Mouse (Mus musculus): ENCODE data around the gene Btbd3. TPM values are rescaled to one million over a fixed set of nuclear protein-coding genes. Genes with fewer than 3 reads are reported as not detected.

The Btbd3 gene
- polyA plus RNA-seq, 2 experiments: 1.8 to 2.0 TPM

DNA sequence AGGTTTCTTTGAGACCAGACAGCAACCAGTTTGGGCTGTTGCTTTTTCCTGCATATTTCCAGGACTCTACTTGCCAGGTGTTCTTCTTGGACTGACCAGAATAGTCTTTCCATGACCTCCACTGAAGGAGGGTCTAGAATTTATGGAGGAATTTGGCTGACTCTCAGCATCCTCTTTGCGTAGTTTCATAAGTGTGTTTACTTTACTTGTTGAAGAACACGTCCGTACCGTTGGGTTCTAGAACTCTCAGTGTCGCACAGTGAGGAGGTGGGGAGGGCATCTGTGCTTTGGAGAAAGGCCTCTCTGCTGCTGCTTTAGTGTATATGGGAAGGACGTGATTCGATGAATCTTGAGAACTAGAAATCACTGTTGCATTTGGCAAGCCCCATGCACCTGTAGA, 4.8 kb downstream of the Btbd3 start:
- Histone ChIP-seq H3K4me1 (replicated peaks; ENCODE audit: control insufficient read depth in 2 of 2, insufficient read depth in 2 of 2, low read length in 1 of 2) (peaks cover 0 to 9% of the 10 kb centered on the region in 2 experiments; a peak in 3 of 4 replicates), H3K9me3 (ENCODE audit: control insufficient read depth, low read length) (no peaks in the 10 kb centered on the region), H3K4me2 (ENCODE audit: low read depth) (no peak overlapping the region), H3K36me3 (replicated peaks; ENCODE audit: control insufficient read depth, insufficient read depth, low read depth) (no peaks in the 10 kb centered on the region), H3K27ac (no peak overlapping the region), H3K4me3 (ENCODE audit: insufficient read depth in 1 of 2, low read depth in 2 of 2, low read length in 2 of 2) (no peak overlapping the region), H3K9ac (replicated peaks) (no peak overlapping the region), H3K27me3 (ENCODE audit: control insufficient read depth, insufficient read depth, low read length) (no peaks in the 10 kb centered on the region)
- DNase-seq (ENCODE audit: low read depth in 3 of 3, low spot score in 3 of 3) (no peak), ATAC-seq (ENCODE audit: insufficient read depth) (no peak)
- 74% methylated on average over 7 of the region's 7 CpGs for WGBS (ENCODE audit: insufficient replicate concordance)
- no peak for TF ChIP-seq CTCF (IDR thresholded peaks at IDR 0.05; ENCODE audit: low read depth)
- no peak for TF ChIP-seq EP300 (IDR thresholded peaks at IDR 0.05; ENCODE audit: low read depth)

DNA sequence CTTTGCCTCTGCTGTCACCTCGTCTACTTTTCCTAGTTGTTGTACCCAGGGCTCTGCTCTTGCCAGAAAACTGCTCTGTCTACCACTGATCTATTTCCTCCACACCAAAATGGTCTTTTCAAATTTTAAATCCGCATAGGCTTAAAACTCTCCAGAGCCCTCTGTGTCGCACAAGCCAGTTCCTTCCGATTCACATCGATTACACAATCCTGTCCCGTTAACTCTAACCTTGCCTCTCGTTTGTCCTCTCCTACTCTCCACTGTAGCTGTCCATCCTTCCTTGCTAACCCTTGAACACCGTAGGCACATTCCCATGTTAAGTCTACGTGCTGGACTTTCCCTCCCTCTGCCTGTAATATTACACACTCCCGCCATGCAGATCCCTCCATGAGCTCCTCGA, 6.5 kb downstream of the Btbd3 start:
- peaks cover 0 to 17% of the 10 kb centered on the region in 2 experiments; a peak in 3 of 4 replicates for H3K4me1 ChIP-seq (replicated peaks; ENCODE audit: control insufficient read depth in 2 of 2, insufficient read depth in 2 of 2, low read length in 1 of 2)
- H3K4me3 ChIP-seq (ENCODE audit: insufficient read depth in 1 of 2, low read depth in 2 of 2, low read length in 2 of 2): no peak overlapping the region
- no peaks in the 10 kb centered on the region for H3K9me3 ChIP-seq (ENCODE audit: control insufficient read depth, low read length)
- TF ChIP-seq CTCF (IDR thresholded peaks at IDR 0.05; ENCODE audit: low read depth): no peak
- no peak for TF ChIP-seq EP300 (IDR thresholded peaks at IDR 0.05; ENCODE audit: low read depth)
- WGBS (ENCODE audit: insufficient replicate concordance): 49% methylated on average over 11 of the region's 11 CpGs
- no peak for DNase-seq (ENCODE audit: low read depth in 3 of 3, low spot score in 3 of 3)
- no peaks in the 10 kb centered on the region for H3K36me3 ChIP-seq (replicated peaks; ENCODE audit: control insufficient read depth, insufficient read depth, low read depth)
- no peak for ATAC-seq (ENCODE audit: insufficient read depth)
- H3K27me3 ChIP-seq (ENCODE audit: control insufficient read depth, insufficient read depth, low read length): no peaks in the 10 kb centered on the region
- no peak overlapping the region for H3K9ac ChIP-seq (replicated peaks)
- H3K4me2 ChIP-seq (ENCODE audit: low read depth): no peak overlapping the region
- no peak overlapping the region for H3K27ac ChIP-seq

DNA sequence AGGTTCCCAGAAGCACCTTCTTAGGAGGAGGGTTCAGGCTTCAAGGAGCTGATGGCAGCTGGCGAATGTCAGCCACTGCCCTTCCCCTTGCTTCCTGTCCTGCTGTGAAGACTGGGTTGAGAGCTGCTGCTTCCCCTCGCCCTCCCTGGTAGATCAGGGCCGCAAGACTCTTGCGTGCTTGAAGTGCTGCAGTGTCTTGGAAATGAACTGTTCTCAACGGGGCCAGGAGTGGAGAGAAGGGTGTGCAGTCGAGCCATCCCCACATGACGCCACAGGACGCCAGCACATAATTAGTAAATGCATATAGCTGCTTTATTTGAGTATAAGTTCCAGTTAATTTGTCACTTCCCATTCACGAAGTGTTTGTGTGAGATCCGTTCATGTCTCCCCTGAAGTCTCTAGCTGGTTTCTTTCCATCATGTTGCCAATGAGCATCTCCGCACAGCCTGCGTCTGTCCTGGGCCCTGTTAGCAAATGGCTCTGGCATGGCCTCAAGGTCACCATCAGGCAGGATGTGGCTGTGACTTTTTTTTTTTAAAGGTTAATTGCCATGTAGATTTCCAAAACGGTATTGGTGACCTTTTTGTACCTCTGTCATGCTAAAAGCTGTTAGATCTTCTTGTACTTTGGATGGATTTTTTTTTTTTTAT, 9.1 kb downstream of the Btbd3 start:
- H3K4me2 ChIP-seq (ENCODE audit: low read depth): no peak overlapping the region
- ATAC-seq (ENCODE audit: insufficient read depth): no peak

DNA sequence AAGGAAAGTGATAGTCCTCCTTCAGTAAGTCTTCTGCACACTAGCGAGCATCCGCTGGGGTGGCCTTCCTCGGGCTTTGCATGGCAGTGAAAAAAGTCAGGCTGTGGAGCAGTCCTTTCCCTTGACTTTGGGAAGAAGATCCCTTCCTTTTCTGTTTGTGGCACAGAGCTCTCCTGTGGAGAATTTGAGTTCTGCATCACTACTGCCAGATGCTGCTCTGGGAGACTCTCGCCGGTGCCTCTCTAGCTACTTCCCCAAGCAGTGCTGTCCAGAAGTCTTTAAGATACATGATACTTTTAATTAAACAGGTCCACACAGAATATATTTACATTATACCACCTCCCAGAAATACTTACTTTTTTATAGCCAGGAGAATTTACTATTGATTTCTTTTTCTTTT, 10.3 kb downstream of the Btbd3 start:
- ATAC-seq (ENCODE audit: insufficient read depth) (no peak), DNase-seq (ENCODE audit: low read depth in 3 of 3, low spot score in 3 of 3) (no peak)
- no peak overlapping the region for H3K27ac ChIP-seq
- H3K4me1 ChIP-seq (replicated peaks; ENCODE audit: control insufficient read depth in 2 of 2, insufficient read depth in 2 of 2, low read length in 1 of 2): peaks cover 0 to 19% of the 10 kb centered on the region in 2 experiments; a peak in 2 of 4 replicates
- no peak overlapping the region for H3K4me3 ChIP-seq (ENCODE audit: insufficient read depth in 1 of 2, low read depth in 2 of 2, low read length in 2 of 2)
- TF ChIP-seq EP300 (IDR thresholded peaks at IDR 0.05; ENCODE audit: low read depth): no peak
- TF ChIP-seq CTCF (IDR thresholded peaks at IDR 0.05; ENCODE audit: low read depth): no peak
- H3K36me3 ChIP-seq (replicated peaks; ENCODE audit: control insufficient read depth, insufficient read depth, low read depth): no peaks in the 10 kb centered on the region
- H3K9ac ChIP-seq (replicated peaks): no peak overlapping the region
- H3K9me3 ChIP-seq (ENCODE audit: control insufficient read depth, low read length): no peaks in the 10 kb centered on the region
- no peak overlapping the region for H3K4me2 ChIP-seq (ENCODE audit: low read depth)
- 52% methylated on average over 5 of the region's 5 CpGs for WGBS (ENCODE audit: insufficient replicate concordance)
- H3K27me3 ChIP-seq (ENCODE audit: control insufficient read depth, insufficient read depth, low read length): no peaks in the 10 kb centered on the region

More for the DNA sequence above, 9.1 kb downstream of the Btbd3 start:
- Histone ChIP-seq H3K4me3 (ENCODE audit: insufficient read depth in 1 of 2, low read depth in 2 of 2, low read length in 2 of 2) (no peak overlapping the region), H3K36me3 (replicated peaks; ENCODE audit: control insufficient read depth, insufficient read depth, low read depth) (no peaks in the 10 kb centered on the region), H3K27me3 (ENCODE audit: control insufficient read depth, insufficient read depth, low read length) (no peaks in the 10 kb centered on the region), H3K4me1 (replicated peaks; ENCODE audit: control insufficient read depth in 2 of 2, insufficient read depth in 2 of 2, low read length in 1 of 2) (peaks cover 0 to 19% of the 10 kb centered on the region in 2 experiments; a peak in 2 of 4 replicates), H3K9me3 (ENCODE audit: control insufficient read depth, low read length) (no peaks in the 10 kb centered on the region), H3K27ac (no peak overlapping the region), H3K9ac (replicated peaks) (no peak overlapping the region)
- no peak for DNase-seq (ENCODE audit: low read depth in 3 of 3, low spot score in 3 of 3)
- TF ChIP-seq CTCF (IDR thresholded peaks at IDR 0.05; ENCODE audit: low read depth) (no peak), EP300 (IDR thresholded peaks at IDR 0.05; ENCODE audit: low read depth) (no peak)
- 18% methylated on average over 13 of the region's 13 CpGs for WGBS (ENCODE audit: insufficient replicate concordance)

- Histone ChIP-seq H3K4me1 (replicated peaks; ENCODE audit: control insufficient read depth in 2 of 2, insufficient read depth in 2 of 2, low read length in 1 of 2) (peaks cover 0 to 15% of the 10 kb centered on the region in 2 experiments; a peak in 2 of 4 replicates), H3K4me2 (ENCODE audit: low read depth) (0 out of 2 replicates have a peak overlapping the region, but pooled peaks have one; percentile 8), H3K9me3 (ENCODE audit: control insufficient read depth, low read length) (no peaks in the 10 kb centered on the region), H3K4me3 (ENCODE audit: insufficient read depth in 1 of 2, low read depth in 2 of 2, low read length in 2 of 2) (no peak overlapping the region), H3K36me3 (replicated peaks; ENCODE audit: control insufficient read depth, insufficient read depth, low read depth) (no peaks in the 10 kb centered on the region), H3K27me3 (ENCODE audit: control insufficient read depth, insufficient read depth, low read length) (no peaks in the 10 kb centered on the region), H3K9ac (replicated peaks) (no peak overlapping the region), H3K27ac (no peak overlapping the region)
- DNase-seq (ENCODE audit: low read depth in 3 of 3, low spot score in 3 of 3): no peak
- WGBS (ENCODE audit: insufficient replicate concordance): 36% methylated on average over 4 of the region's 4 CpGs
- peak; percentile 52; the same call in 1 of the 2 replicates for ATAC-seq (ENCODE audit: insufficient read depth)
- TF ChIP-seq EP300 (IDR thresholded peaks at IDR 0.05; ENCODE audit: low read depth) (no peak), CTCF (IDR thresholded peaks at IDR 0.05; ENCODE audit: low read depth) (no peak)
These were observed 11.6 kb downstream of the Btbd3 start for GRCm38 (mm10) chr2:138267852-138268513.
